Mouse (Mus musculus) liver, postnatal 0 days (tissue): ENCODE measurements at regions not wholly inside any gene's neighbourhood (a gene's known extent, or its start where the extent isn't known, plus 50 kb on each side); places are given as distances from the start of the nearest gene placed in this dataset.

Experiments used
- ATAC-seq: fragments of 200-750 bp; cut with Nextera tagmentation; 2 replicates; pipeline ENCODE4 v1.8.0; 2017; ENCODE audit warnings: mild to moderate bottlenecking, moderate library complexity
- DNase-seq: peaks from one replicate; pipeline ENCODE4 v3.0.0-alpha.2; 2016
- H3K27ac ChIP-seq: fragments of 300-500 bp; sonication (generic); 2 replicates; pipeline ENCODE4 v1.5.1; 2014; ENCODE audit warnings: antibody characterized with exemption, moderate library complexity, mild to moderate bottlenecking, low read depth
- H3K27me3 ChIP-seq: fragments of 300-500 bp; sonication (generic); 2 replicates; pipeline ENCODE4 v1.6.1; 2014; ENCODE audit warnings: low read length, control low read depth, mixed read lengths; ENCODE audit not compliant: insufficient read depth
- H3K36me3 ChIP-seq: fragments of 300-500 bp; sonication (generic); replicated peaks from 2 replicates; pipeline ENCODE4 v1.6.1; 2014; ENCODE audit warnings: mild to moderate bottlenecking, control low read depth, low read length, moderate library complexity, mixed read lengths; ENCODE audit not compliant: insufficient read depth
- H3K4me1 ChIP-seq: fragments of 300-500 bp; sonication (generic); 2 replicates; pipeline ENCODE4 v1.6.1; 2014; ENCODE audit warnings: antibody characterized with exemption, mild to moderate bottlenecking, control low read depth; ENCODE audit not compliant: insufficient read depth
- H3K4me2 ChIP-seq: fragments of 300-500 bp; sonication (generic); 2 replicates; pipeline ENCODE4 v1.6.1; 2014; ENCODE audit warnings: low read depth, mild to moderate bottlenecking, low read length, moderate library complexity, mixed read lengths
- H3K4me3 ChIP-seq: fragments of 300-500 bp; sonication (generic); 2 replicates; pipeline ENCODE4 v1.5.1; 2014; ENCODE audit warnings: low read depth, low read length
- H3K9ac ChIP-seq: fragments of 300-500 bp; sonication (generic); replicated peaks from 2 replicates; pipeline ENCODE4 v1.6.1; 2014; ENCODE audit warnings: mild to moderate bottlenecking, moderate library complexity
- H3K9me3 ChIP-seq: fragments of 300-500 bp; sonication (generic); 2 replicates; pipeline ENCODE4 v1.6.1; 2016; ENCODE audit warnings: mild to moderate bottlenecking, control low read depth, low read length, mixed read lengths
- CTCF ChIP-seq: sonication (generic); IDR thresholded peaks from 2 replicates; pipeline ENCODE4 v1.5.1; 2016; ENCODE audit warnings: antibody characterized with exemption, low read depth
- EP300 ChIP-seq: IDR thresholded peaks from 2 replicates; pipeline ENCODE4 v1.6.1; 2016; ENCODE audit warnings: antibody characterized with exemption, low read depth, mild to moderate bottlenecking
- WGBS: fragments of 180-500 bp; shearing (Covaris S2); extraction: QIAGEN DNeasy Blood & Tissue Kit; methylation state at CpG from one replicate; pipeline ENCODE4 v1.1.7; 2014; ENCODE audit not compliant: insufficient replicate concordance; 5-methylcytosine and 5-hydroxymethylcytosine counted together

GRCm38 (mm10) chr13:90358149-90358548, 268.7 kb upstream of the Xrcc4 start:
- Histone ChIP-seq H3K4me3 (no peak overlapping the region), H3K27ac (no peak overlapping the region), H3K9ac (no peak overlapping the region), H3K36me3 (no peaks in the 10 kb centered on the region), H3K27me3 (no peaks in the 10 kb centered on the region), H3K4me1 (no peaks in the 10 kb centered on the region), H3K4me2 (no peak overlapping the region), H3K9me3 (no peaks in the 10 kb centered on the region)
- ATAC-seq (no peak), DNase-seq (no peak)
- WGBS: 55% methylated on average over 1 of the region's 1 CpGs
- no peak for TF ChIP-seq CTCF
- no peak for TF ChIP-seq EP300

- no peak overlapping the region for H3K27ac ChIP-seq
- ATAC-seq: no peak
- H3K27me3 ChIP-seq: no peaks in the 10 kb centered on the region
- H3K4me2 ChIP-seq: no peak overlapping the region
- no peak overlapping the region for H3K9ac ChIP-seq
- H3K4me1 ChIP-seq: no peaks in the 10 kb centered on the region
- no peak overlapping the region for H3K4me3 ChIP-seq
- H3K36me3 ChIP-seq: no peaks in the 10 kb centered on the region
- TF ChIP-seq CTCF: no peak
- no peak for TF ChIP-seq EP300
- 77% methylated on average over 1 of the region's 1 CpGs for whole genome bisulfite sequencing
- DNase-seq: no peak
- no peaks in the 10 kb centered on the region for H3K9me3 ChIP-seq
Observed at GRCm38 (mm10) chr13:90355602-90356001, 266.2 kb upstream of the Xrcc4 start.

GRCm38 (mm10) chr13:90342823-90343222, 253.4 kb upstream of the Xrcc4 start:
- Histone ChIP-seq H3K9ac (no peak overlapping the region), H3K27me3 (no peaks in the 10 kb centered on the region), H3K36me3 (no peaks in the 10 kb centered on the region), H3K27ac (no peak overlapping the region), H3K4me1 (no peaks in the 10 kb centered on the region), H3K4me2 (no peak overlapping the region), H3K4me3 (no peak overlapping the region), H3K9me3 (no peaks in the 10 kb centered on the region)
- TF ChIP-seq EP300 (no peak), CTCF (no peak)
- no peak for DNase-seq
- ATAC-seq: no peak
- WGBS: 44% methylated on average over 4 of the region's 4 CpGs

GRCm38 (mm10) chr13:90341597-90342212, 252.3 kb upstream of the Xrcc4 start:
- Histone ChIP-seq H3K27ac (no peak overlapping the region), H3K27me3 (no peaks in the 10 kb centered on the region), H3K9me3 (no peaks in the 10 kb centered on the region), H3K4me3 (no peak overlapping the region), H3K9ac (no peak overlapping the region), H3K4me2 (no peak overlapping the region), H3K4me1 (no peaks in the 10 kb centered on the region), H3K36me3 (no peaks in the 10 kb centered on the region)
- WGBS: 55% methylated on average over 8 of the region's 8 CpGs
- no peak for DNase-seq
- TF ChIP-seq EP300: no peak
- ATAC-seq: no peak

- Histone ChIP-seq H3K27me3 (no peaks in the 10 kb centered on the region), H3K4me3 (no peak overlapping the region), H3K4me2 (no peak overlapping the region), H3K36me3 (no peaks in the 10 kb centered on the region), H3K4me1 (no peaks in the 10 kb centered on the region), H3K9ac (no peak overlapping the region), H3K9me3 (no peaks in the 10 kb centered on the region), H3K27ac (no peak overlapping the region)
- TF ChIP-seq CTCF (no peak), EP300 (no peak)
- ATAC-seq: no peak
- DNase-seq: no peak
- WGBS: 62% methylated on average over 2 of the region's 2 CpGs
Observed at GRCm38 (mm10) chr13:90340647-90341160, 251.3 kb upstream of the Xrcc4 start.

- H3K4me1 ChIP-seq: no peaks in the 10 kb centered on the region
- no peaks in the 10 kb centered on the region for H3K36me3 ChIP-seq
- H3K27me3 ChIP-seq: no peaks in the 10 kb centered on the region
- H3K9ac ChIP-seq: no peak overlapping the region
- H3K4me2 ChIP-seq: no peak overlapping the region
- 62% methylated on average over 1 of the region's 1 CpGs for WGBS
- no peak for ATAC-seq
- TF ChIP-seq CTCF: no peak
- no peak overlapping the region for H3K27ac ChIP-seq
- H3K4me3 ChIP-seq: no peak overlapping the region
- no peak for DNase-seq
- no peaks in the 10 kb centered on the region for H3K9me3 ChIP-seq
Observed at GRCm38 (mm10) chr13:90337591-90337990, 248.2 kb upstream of the Xrcc4 start.

- DNase-seq (no peak), ATAC-seq (no peak)
- Histone ChIP-seq H3K4me1 (no peaks in the 10 kb centered on the region), H3K4me3 (no peak overlapping the region), H3K27ac (no peak overlapping the region), H3K27me3 (no peaks in the 10 kb centered on the region), H3K9ac (no peak overlapping the region), H3K4me2 (no peak overlapping the region), H3K9me3 (no peaks in the 10 kb centered on the region), H3K36me3 (no peaks in the 10 kb centered on the region)
- TF ChIP-seq EP300: no peak
- no peak for TF ChIP-seq CTCF
- 72% methylated on average over 3 of the region's 3 CpGs for WGBS
Observed at GRCm38 (mm10) chr13:90335741-90336037, 246.3 kb upstream of the Xrcc4 start.
